In the genomic region with DNA sequence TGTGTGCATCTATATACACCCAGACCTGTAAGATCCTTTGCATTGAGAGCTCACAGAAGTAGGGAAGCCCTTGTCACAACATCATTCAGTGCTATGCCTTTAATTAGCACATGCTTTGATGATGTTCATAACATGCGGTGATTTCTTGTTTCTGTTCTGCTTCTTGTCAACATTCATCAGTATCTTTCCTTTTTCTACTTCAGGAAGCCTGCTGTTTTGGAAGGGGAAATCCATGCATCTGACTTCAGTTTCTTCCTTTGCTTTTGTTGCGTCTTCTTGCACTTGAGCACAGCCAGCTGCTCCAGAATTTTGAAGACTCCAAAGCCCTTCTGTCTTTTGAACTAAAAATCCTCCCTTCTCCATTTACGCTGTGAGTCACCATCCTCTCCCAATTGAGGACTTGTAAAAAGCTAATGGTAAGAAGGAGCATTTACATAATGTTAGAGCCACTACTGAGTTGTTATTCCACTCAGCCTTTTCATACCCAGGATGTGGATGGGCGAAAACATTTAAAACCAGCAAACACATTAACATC, we compare ENCODE assay signal across 16 mouse cellular contexts.
DNase-seq lines count a peak whose midpoint lies in the region; ATAC-seq and TF ChIP-seq lines count a peak whose summit lies in the region.
"Had no signal": no experiment of that assay in that cellular context is flagged by ENCODE, and none has a peak within 500 bp of the region (broad histone marks: within the 10 kb centered on the region; RNA-seq: fewer than 3 reads in every experiment).

No protein-coding gene starts in this region.

- no peak overlapping the region for H3K9ac ChIP-seq in midbrain, postnatal 0 days (replicated peaks; ENCODE audit: low read length, poor library complexity, severe bottlenecking)
- no peak overlapping the region for H3K9ac ChIP-seq in midbrain, embryonic 15.5 days
- H3K9ac ChIP-seq: hindbrain, embryonic 13.5 days; limb, embryonic 15.5 days; lung, embryonic 14.5 days had no signal

- H3K27me3 ChIP-seq in midbrain, postnatal 0 days (ENCODE audit: insufficient read depth, low read length) = no peaks in the 10 kb centered on the region
- H3K27me3 ChIP-seq in midbrain, embryonic 15.5 days (replicated peaks) = no peaks in the 10 kb centered on the region
- H3K27me3 ChIP-seq: hindbrain, embryonic 13.5 days; limb, embryonic 15.5 days had no signal

- no peak overlapping the region for H3K4me3 ChIP-seq in midbrain, postnatal 0 days (ENCODE audit: low read depth, low read length)
- H3K4me3 ChIP-seq in midbrain, embryonic 15.5 days = no peak overlapping the region
- H3K4me3 ChIP-seq: hindbrain, embryonic 13.5 days; limb, embryonic 15.5 days had no signal

- no peak for TF ChIP-seq CTCF in midbrain, postnatal 0 days (IDR thresholded peaks at IDR 0.05)

- H3K27ac ChIP-seq in midbrain, postnatal 0 days (ENCODE audit: low read depth, low read length) = no peak overlapping the region
- no peak overlapping the region for H3K27ac ChIP-seq in midbrain, embryonic 15.5 days
- H3K27ac ChIP-seq: hindbrain, embryonic 13.5 days; limb, embryonic 15.5 days had no signal

- H3K36me3 ChIP-seq in midbrain, postnatal 0 days (ENCODE audit: insufficient read depth, low read length) = no peaks in the 10 kb centered on the region
- H3K36me3 ChIP-seq in midbrain, embryonic 15.5 days (replicated peaks) = no peaks in the 10 kb centered on the region
- H3K36me3 ChIP-seq: hindbrain, embryonic 13.5 days; limb, embryonic 15.5 days had no signal

- no peaks in the 10 kb centered on the region for H3K4me1 ChIP-seq in midbrain, postnatal 0 days (ENCODE audit: insufficient read depth, low read length)
- H3K4me1 ChIP-seq in midbrain, embryonic 15.5 days = no peaks in the 10 kb centered on the region
- H3K4me1 ChIP-seq: hindbrain, embryonic 13.5 days; limb, embryonic 15.5 days had no signal

- H3K4me2 ChIP-seq in midbrain, postnatal 0 days (ENCODE audit: low read depth, low read length, poor library complexity, severe bottlenecking) = no peak overlapping the region
- no peak overlapping the region for H3K4me2 ChIP-seq in midbrain, embryonic 15.5 days
- H3K4me2 ChIP-seq: hindbrain, embryonic 13.5 days; limb, embryonic 15.5 days; lung, embryonic 14.5 days had no signal

- DNase-seq in midbrain, postnatal 0 days (ENCODE audit: low spot score) = peak; percentile 18
- peak; percentile 8 to 17 for DNase-seq in frontal cortex, postnatal 10 days (ENCODE audit: low spot score in 2 of 2)
- peak; percentile 16 to 36 for DNase-seq in left cerebral cortex, adult 18-20 months (ENCODE audit: low spot score in 2 of 2)
- peak; percentile 14 for DNase-seq in right cerebral cortex, postnatal 25 days
- DNase-seq in adrenal gland, adult (ENCODE audit: inconsistent age in 2 of 2, low spot score in 1 of 2) = no peak
- no peak for DNase-seq in embryo, embryonic 10 days (ENCODE audit: low spot score)
- no peak for DNase-seq in liver
- DNase-seq: cerebellum, adult 8-10 months; kidney, postnatal 36 days; lung, embryonic 14.5 days; thymus, postnatal 4 days had no signal

- 71% methylated on average over 4 of the region's 4 CpGs for WGBS in midbrain, postnatal 0 days
- 67% methylated on average over 4 of the region's 4 CpGs for WGBS in midbrain, embryonic 15.5 days

- ATAC-seq in midbrain, postnatal 0 days (ENCODE audit: low FRiP score) = no peak
- no peak for ATAC-seq in midbrain, embryonic 15.5 days (replicated peaks)
- ATAC-seq: CD4-positive, CD25-positive, alpha-beta regulatory T cell, adult 4 months; intestine, postnatal 0 days had no signal

- no peaks in the 10 kb centered on the region for H3K9me3 ChIP-seq in midbrain, postnatal 0 days (ENCODE audit: low read length)
- H3K9me3 ChIP-seq in midbrain, embryonic 15.5 days = no peaks in the 10 kb centered on the region
- H3K9me3 ChIP-seq: hindbrain, embryonic 13.5 days; limb, embryonic 15.5 days had no signal

Comparison
In these comparisons a context has a peak if more than half of its experiments do, and no peak if none do; other contexts are left out.
1. DNase-seq: peak in midbrain, postnatal 0 days (single experiment), frontal cortex, postnatal 10 days (2 of 2), left cerebral cortex, adult 18-20 months (2 of 2) and right cerebral cortex, postnatal 25 days (single experiment); none in adrenal gland, adult (0 of 2), embryo, embryonic 10 days (single experiment) and liver (single experiment).